Comparison of ENCODE assay signal across 9 mouse cellular contexts in the genomic region with DNA sequence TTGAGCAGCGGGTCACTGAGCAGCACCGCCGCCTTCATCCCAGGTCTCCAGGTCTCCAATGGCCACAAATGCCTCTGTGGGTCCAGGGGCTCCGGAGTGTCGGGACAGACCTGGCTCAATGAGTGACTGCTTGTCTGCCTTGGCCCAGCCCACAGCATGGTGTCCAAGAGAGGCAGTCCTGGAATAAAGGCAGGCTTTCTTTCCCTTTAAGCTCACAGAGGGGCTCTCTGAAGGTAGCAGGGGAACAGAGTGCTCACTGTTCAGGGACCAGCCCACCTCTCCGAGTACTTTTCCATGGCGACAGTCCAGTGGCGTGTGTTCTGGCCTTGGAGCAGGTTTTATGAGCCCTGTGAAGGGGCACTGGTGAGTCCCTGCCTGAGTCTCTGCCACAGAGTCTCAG.
DNase-seq lines count a peak whose midpoint lies in the region; ATAC-seq and TF ChIP-seq lines count a peak whose summit lies in the region.
"Had no signal": no experiment of that assay in that cellular context is flagged by ENCODE, and none has a peak within 500 bp of the region (broad histone marks: within the 10 kb centered on the region; RNA-seq: fewer than 3 reads in every experiment).

No protein-coding gene starts in this region.

- no peak overlapping the region for H3K4me2 ChIP-seq in intestine, embryonic 15.5 days (replicated peaks)
- no peak overlapping the region for H3K4me2 ChIP-seq in intestine, embryonic 16.5 days (ENCODE audit: low read depth, low read length)
- H3K4me2 ChIP-seq in forebrain, embryonic 11.5 days (ENCODE audit: low read depth, low read length, severe bottlenecking) = no peak overlapping the region
- peak overlapping the region; percentile 21; the same call in 1 of the 2 replicates for H3K4me2 ChIP-seq in kidney, postnatal 0 days (ENCODE audit: low read length)

- no peaks in the 10 kb centered on the region for H3K9me3 ChIP-seq in intestine, embryonic 15.5 days
- H3K9me3 ChIP-seq in intestine, embryonic 16.5 days (ENCODE audit: control insufficient read depth, low read length) = no peaks in the 10 kb centered on the region
- no peaks in the 10 kb centered on the region for H3K9me3 ChIP-seq in forebrain, embryonic 11.5 days (ENCODE audit: control insufficient read depth, low read length)
- no peaks in the 10 kb centered on the region for H3K9me3 ChIP-seq in kidney, postnatal 0 days (replicated peaks; ENCODE audit: low read length)

- no peaks in the 10 kb centered on the region for H3K27me3 ChIP-seq in intestine, embryonic 15.5 days (replicated peaks)
- no peaks in the 10 kb centered on the region for H3K27me3 ChIP-seq in intestine, embryonic 16.5 days (replicated peaks; ENCODE audit: control insufficient read depth, insufficient read depth, low read length)
- H3K27me3 ChIP-seq in forebrain, embryonic 11.5 days (ENCODE audit: control insufficient read depth, insufficient read depth, low read length) = no peaks in the 10 kb centered on the region; the same call in 1 of the 2 replicates
- no peaks in the 10 kb centered on the region for H3K27me3 ChIP-seq in kidney, postnatal 0 days (ENCODE audit: insufficient read depth, low read length)

- peak; percentile 66 for DNase-seq in adrenal gland, postnatal 10 days
- DNase-seq in forebrain, embryonic 11.5 days (ENCODE audit: low spot score) = no peak
- no peak for DNase-seq in kidney, postnatal 0 days (ENCODE audit: low spot score)
- no peak for DNase-seq in left cerebral cortex, adult 11 months (ENCODE audit: low spot score)
- DNase-seq in ovary, postnatal 10 days (ENCODE audit: low spot score) = no peak
- no peak for DNase-seq in gastrocnemius, adult 8-10 months (ENCODE audit: low spot score in 2 of 2)
- DNase-seq: cerebellum, adult 18-20 months had no signal

- 0 out of 2 replicates have a peak, but pooled peaks cover 9% of the 10 kb centered on the region for H3K4me1 ChIP-seq in intestine, embryonic 15.5 days (replicated peaks)
- no peaks in the 10 kb centered on the region; the same call in 1 of the 2 replicates for H3K4me1 ChIP-seq in intestine, embryonic 16.5 days (ENCODE audit: control insufficient read depth, insufficient read depth, low read length)
- H3K4me1 ChIP-seq in forebrain, embryonic 11.5 days (replicated peaks; ENCODE audit: control insufficient read depth, insufficient read depth, low read length) = peaks cover 26% of the 10 kb centered on the region; the same call in 1 of the 2 replicates
- peaks cover 12% of the 10 kb centered on the region for H3K4me1 ChIP-seq in kidney, postnatal 0 days (replicated peaks; ENCODE audit: insufficient read depth, low read length)

- whole genome bisulfite sequencing in intestine, embryonic 15.5 days = 59% methylated on average over 8 of the region's 8 CpGs
- 57% methylated on average over 8 of the region's 8 CpGs for WGBS in intestine, embryonic 16.5 days
- 32% methylated on average over 8 of the region's 8 CpGs for WGBS in forebrain, embryonic 11.5 days
- WGBS in kidney, postnatal 0 days = 25% methylated on average over 8 of the region's 8 CpGs

- H3K27ac ChIP-seq in intestine, embryonic 15.5 days = no peak overlapping the region
- H3K27ac ChIP-seq in intestine, embryonic 16.5 days (ENCODE audit: low read length) = no peak overlapping the region
- 0 out of 2 replicates have a peak overlapping the region, but pooled peaks have one; percentile 25 for H3K27ac ChIP-seq in forebrain, embryonic 11.5 days (ENCODE audit: low read depth, low read length)
- no peak overlapping the region for H3K27ac ChIP-seq in kidney, postnatal 0 days

- 0 out of 2 replicates have a peak, but pooled peaks have one; percentile 11 for ATAC-seq in intestine, embryonic 15.5 days
- no peak for ATAC-seq in intestine, embryonic 16.5 days
- peak; percentile 54; the same call in 1 of the 2 replicates for ATAC-seq in forebrain, embryonic 11.5 days (replicated peaks; ENCODE audit: low FRiP score)
- no peak for ATAC-seq in kidney, postnatal 0 days (replicated peaks; ENCODE audit: low FRiP score, low read depth)

- no peak overlapping the region for H3K4me3 ChIP-seq in intestine, embryonic 15.5 days (replicated peaks)
- H3K4me3 ChIP-seq in intestine, embryonic 16.5 days (ENCODE audit: low read length) = no peak overlapping the region
- H3K4me3 ChIP-seq in forebrain, embryonic 11.5 days (ENCODE audit: low read depth, low read length) = no peak overlapping the region
- no peak overlapping the region for H3K4me3 ChIP-seq in kidney, postnatal 0 days (replicated peaks; ENCODE audit: low read depth, low read length)

- H3K9ac ChIP-seq in intestine, embryonic 15.5 days = no peak overlapping the region
- H3K9ac ChIP-seq in intestine, embryonic 16.5 days (ENCODE audit: low read depth, low read length) = no peak overlapping the region
- no peak overlapping the region for H3K9ac ChIP-seq in forebrain, embryonic 11.5 days (ENCODE audit: low read length)
- H3K9ac ChIP-seq in kidney, postnatal 0 days (ENCODE audit: low read depth, low read length) = no peak overlapping the region

- no peak for TF ChIP-seq CTCF in kidney, postnatal 0 days (IDR thresholded peaks at IDR 0.05; ENCODE audit: low read depth)

- no peaks in the 10 kb centered on the region for H3K36me3 ChIP-seq in intestine, embryonic 15.5 days
- no peaks in the 10 kb centered on the region for H3K36me3 ChIP-seq in intestine, embryonic 16.5 days (ENCODE audit: control insufficient read depth, insufficient read depth, low read length)
- no peaks in the 10 kb centered on the region for H3K36me3 ChIP-seq in forebrain, embryonic 11.5 days (ENCODE audit: control insufficient read depth, insufficient read depth, low read length)
- H3K36me3 ChIP-seq in kidney, postnatal 0 days (ENCODE audit: insufficient read depth, low read length) = no peaks in the 10 kb centered on the region

Comparison
In these comparisons a context has a peak if more than half of its experiments do, and no peak if none do; other contexts are left out.
1. ATAC-seq: peak in intestine, embryonic 15.5 days (single experiment) and forebrain, embryonic 11.5 days (single experiment); none in intestine, embryonic 16.5 days (single experiment) and kidney, postnatal 0 days (single experiment).